13 mouse cellular contexts compared by ENCODE assay signal in genomic region chr7:123907946-123908840, GRCm38 (mm10).
DNase-seq lines count a peak whose midpoint lies in the region; ATAC-seq lines count a peak whose summit lies in the region.
"Had no signal": no experiment of that assay in that cellular context is flagged by ENCODE, and none has a peak within 500 bp of the region (broad histone marks: within the 10 kb centered on the region; RNA-seq: fewer than 3 reads in every experiment).

No protein-coding gene starts in this region.

- H3K4me2 ChIP-seq in heart, embryonic 12.5 days, result no peak overlapping the region
- H3K4me2 ChIP-seq: heart, embryonic 13.5 days; midbrain, embryonic 12.5 days had no signal

- no peak overlapping the region for H3K9ac ChIP-seq in heart, embryonic 12.5 days
- H3K9ac ChIP-seq: heart, embryonic 13.5 days; midbrain, embryonic 12.5 days had no signal

- H3K4me3 ChIP-seq in heart, embryonic 12.5 days, result no peak overlapping the region
- H3K4me3 ChIP-seq: heart, embryonic 13.5 days; midbrain, embryonic 12.5 days had no signal

- DNase-seq in heart, adult 18-20 months, result peak; percentile 11 to 23
- DNase-seq in right cerebral cortex, postnatal 4 days, result peak; percentile 19
- no peak for DNase-seq in right cerebral cortex, postnatal 36 days (ENCODE audit: low spot score in 2 of 2)
- DNase-seq in cerebellum, postnatal 25 days, result peak; percentile 86 to 89
- no peak for DNase-seq in urinary bladder, postnatal 36 days (ENCODE audit: low spot score in 2 of 2)
- no peak for DNase-seq in kidney, postnatal 25 days
- DNase-seq: liver; right cerebral cortex, postnatal 25 days had no signal

- ATAC-seq in heart, embryonic 12.5 days (ENCODE audit: insufficient number of reproducible peaks, low FRiP score), result no peak
- ATAC-seq: CD4-positive, CD25-positive, alpha-beta regulatory T cell, adult 4 months; lung, postnatal 0 days had no signal

- no peaks in the 10 kb centered on the region for H3K4me1 ChIP-seq in heart, embryonic 12.5 days (replicated peaks)
- H3K4me1 ChIP-seq: heart, embryonic 13.5 days; midbrain, embryonic 12.5 days had no signal

- H3K36me3 ChIP-seq in heart, embryonic 12.5 days, result no peaks in the 10 kb centered on the region
- H3K36me3 ChIP-seq: heart, embryonic 13.5 days; midbrain, embryonic 12.5 days had no signal

- H3K27ac ChIP-seq in heart, embryonic 12.5 days (ENCODE audit: poor library complexity, severe bottlenecking), result no peak overlapping the region
- H3K27ac ChIP-seq: heart, embryonic 13.5 days; midbrain, embryonic 12.5 days had no signal

- no peaks in the 10 kb centered on the region for H3K27me3 ChIP-seq in heart, embryonic 12.5 days (replicated peaks)
- H3K27me3 ChIP-seq: heart, embryonic 13.5 days; midbrain, embryonic 12.5 days had no signal

- 76% methylated on average over 6 of the region's 6 CpGs for WGBS in heart, embryonic 12.5 days

- H3K9me3 ChIP-seq in heart, embryonic 12.5 days (replicated peaks), result no peaks in the 10 kb centered on the region
- H3K9me3 ChIP-seq: heart, embryonic 13.5 days; midbrain, embryonic 12.5 days had no signal

Comparison
In these comparisons a context has a peak if more than half of its experiments do, and no peak if none do; other contexts are left out.
1. DNase-seq: peak in heart, adult 18-20 months (2 of 2), right cerebral cortex, postnatal 4 days (single experiment) and cerebellum, postnatal 25 days (2 of 2); none in right cerebral cortex, postnatal 36 days (0 of 2), urinary bladder, postnatal 36 days (0 of 2) and kidney, postnatal 25 days (0 of 2).